Mouse (Mus musculus): ENCODE data around the gene Manbal. TPM values are rescaled to one million over a fixed set of nuclear protein-coding genes. Genes with fewer than 3 reads are reported as not detected.

The Manbal gene
- polyA plus RNA-seq, 1 experiment from 2014 or later, result 91.0 TPM

Other genes starting within 250 kb of the Manbal start
- gene Samhd1, start 232.3 kb upstream of the Manbal start, polyA plus RNA-seq (2015; fragmentation: Nextera tagmentation; extraction: Ambion mirVana), result 10.9 and 12.1 TPM in 2 replicates
- gene Rbl1, start 163.1 kb upstream of the Manbal start, polyA plus RNA-seq (2015; fragmentation: Nextera tagmentation; extraction: Ambion mirVana), result 13.8 and 14.0 TPM in 2 replicates
- 202 and 211 TPM in 2 replicates for gene Rpn2, start 88.6 kb upstream of the Manbal start, polyA plus RNA-seq (2015; fragmentation: Nextera tagmentation; extraction: Ambion mirVana)
- 0.43 and 0.52 TPM in 2 replicates for gene Mroh8, start 88.0 kb upstream of the Manbal start, polyA plus RNA-seq (2015; fragmentation: Nextera tagmentation; extraction: Ambion mirVana)
- 1.6 and 3.4 TPM in 2 replicates for gene Ghrh, start 20.1 kb upstream of the Manbal start, polyA plus RNA-seq (2015; fragmentation: Nextera tagmentation; extraction: Ambion mirVana)
- gene Src, start 50.9 kb downstream of the Manbal start, polyA plus RNA-seq (2015; fragmentation: Nextera tagmentation; extraction: Ambion mirVana), result 31.6 and 39.1 TPM in 2 replicates
- gene Nnat, start 192.5 kb downstream of the Manbal start, polyA plus RNA-seq (2015; fragmentation: Nextera tagmentation; extraction: Ambion mirVana), result 8,644 and 8,868 TPM in 2 replicates
- 246 and 256 TPM in 2 replicates for gene Blcap, start 203.7 kb downstream of the Manbal start, polyA plus RNA-seq (2015; fragmentation: Nextera tagmentation; extraction: Ambion mirVana)

Data from midbrain, embryonic 13.5 days (tissue).